Mouse (Mus musculus) brown adipose tissue, adult 24 weeks (tissue): ENCODE measurements around the gene Nop10. TPM values are rescaled to one million over a fixed set of nuclear protein-coding genes. Genes with fewer than 3 reads are reported as not detected.
A peak's percentile ranks its signal among the peaks of the same experiment; 100 is the strongest.

Source experiments
- H3K27ac ChIP-seq: fragments of 200-500 bp; replicated peaks from 2 replicates; pipeline ENCODE4 v1.5.1; 2012; ENCODE audit warnings: low read depth, mild to moderate bottlenecking, low read length
- H3K4me1 ChIP-seq: fragments of 200-500 bp; 2 replicates; pipeline ENCODE4 v1.6.1; 2012; ENCODE audit warnings: low read length, mixed read lengths; ENCODE audit not compliant: control insufficient read depth, insufficient read depth, insufficient read length
- H3K4me3 ChIP-seq: fragments of 200-500 bp; 2 replicates; pipeline ENCODE4 v1.5.1; 2012; ENCODE audit warnings: low read depth, mild to moderate bottlenecking, low read length, moderate library complexity; ENCODE audit not compliant: insufficient read depth
- polyA plus RNA-seq: library from polyadenylated mRNA; stranded (reverse); fragments of >200 nt; gene quantifications from 2 replicates; pipeline ENCODE4 v1.2.4, GENCODE M21; 2012; ENCODE audit not compliant: missing spikeins, insufficient read depth, insufficient read length

The Nop10 gene
- polyA plus RNA-seq, 1 experiment: 235 TPM

GRCm38 (mm10) chr2:112249780-112250453 lies 11.8 kb upstream of the Nop10 start:
- no peaks in the 10 kb centered on the region for H3K4me1 ChIP-seq
- no peak overlapping the region for H3K27ac ChIP-seq
- no peak overlapping the region for H3K4me3 ChIP-seq

GRCm38 (mm10) chr2:112254675-112255515 lies 6.8 kb upstream of the Nop10 start:
- Histone ChIP-seq H3K4me3 (no peak overlapping the region), H3K27ac (no peak overlapping the region), H3K4me1 (no peaks in the 10 kb centered on the region)

- no peak within 1 kb of the TSS for H3K27ac ChIP-seq
- H3K4me3 ChIP-seq: no peak within 1 kb of the TSS
- no peaks in the 10 kb centered on the region for H3K4me1 ChIP-seq
Measured at GRCm38 (mm10) chr2:112259241-112259962, 2.3 kb upstream of the Nop10 start, which contains the start of gene Nutm1. Nutm1 (minus strand) TSS chr2:112259291.

- Histone ChIP-seq H3K4me3 (peak overlapping the region; percentile 60), H3K4me1 (no peaks in the 10 kb centered on the region), H3K27ac (no peak overlapping the region)
Measured at GRCm38 (mm10) chr2:112262779-112263295, 1.1 kb downstream of the Nop10 start.

GRCm38 (mm10) chr2:112264364-112264763 lies 2.6 kb downstream of the Nop10 start:
- Histone ChIP-seq H3K4me3 (no peak overlapping the region), H3K27ac (no peak overlapping the region), H3K4me1 (no peaks in the 10 kb centered on the region)

GRCm38 (mm10) chr2:112265448-112266241 lies 3.9 kb downstream of the Nop10 start, which contains the start of gene Slc12a6:
Slc12a6 (plus strand) TSS chr2:112265825.
- Histone ChIP-seq H3K4me1 (peaks cover 4% of the 10 kb centered on the region; the same call in 1 of the 2 replicates), H3K27ac (peak within 1 kb of the TSS; percentile 81), H3K4me3 (peak within 1 kb of the TSS; percentile 84)

- peaks cover 5% of the 10 kb centered on the region for H3K4me1 ChIP-seq
- H3K27ac ChIP-seq: peak within 1 kb of the TSS; percentile 81
- peak within 1 kb of the TSS; percentile 84 for H3K4me3 ChIP-seq
Measured at GRCm38 (mm10) chr2:112266242-112266592, 4.5 kb downstream of the Nop10 start, which contains the start of gene Gm21985. Gm21985 (plus strand) TSS chr2:112266314.

GRCm38 (mm10) chr2:112266780-112267179 lies 5.1 kb downstream of the Nop10 start:
- Histone ChIP-seq H3K4me3 (peak overlapping the region; percentile 84), H3K4me1 (peaks cover 7% of the 10 kb centered on the region), H3K27ac (peak overlapping the region; percentile 71)

GRCm38 (mm10) chr2:112267547-112268269 lies 6.0 kb downstream of the Nop10 start:
- Histone ChIP-seq H3K4me3 (peak overlapping the region; percentile 22; the same call in 1 of the 2 replicates), H3K4me1 (peaks cover 7% of the 10 kb centered on the region), H3K27ac (peak overlapping the region; percentile 34; the same call in 1 of the 2 replicates)

- Histone ChIP-seq H3K4me3 (no peak overlapping the region), H3K27ac (no peak overlapping the region), H3K4me1 (peaks cover 7% of the 10 kb centered on the region)
Measured at GRCm38 (mm10) chr2:112270011-112270410, 8.3 kb downstream of the Nop10 start.

- peaks cover 9% of the 10 kb centered on the region for H3K4me1 ChIP-seq
- H3K4me3 ChIP-seq: no peak overlapping the region
- no peak overlapping the region for H3K27ac ChIP-seq
Measured at GRCm38 (mm10) chr2:112272909-112273308, 11.2 kb downstream of the Nop10 start.

- Histone ChIP-seq H3K4me3 (no peak overlapping the region), H3K4me1 (peaks cover 9% of the 10 kb centered on the region), H3K27ac (no peak overlapping the region)
Measured at GRCm38 (mm10) chr2:112273474-112273873, 11.7 kb downstream of the Nop10 start.

- Histone ChIP-seq H3K4me1 (peaks cover 2% of the 10 kb centered on the region; the same call in 1 of the 2 replicates), H3K27ac (no peak overlapping the region), H3K4me3 (no peak overlapping the region)
Measured at GRCm38 (mm10) chr2:112276870-112277269, 15.1 kb downstream of the Nop10 start.

GRCm38 (mm10) chr2:112282846-112283245 lies 21.1 kb downstream of the Nop10 start:
- Histone ChIP-seq H3K4me3 (no peak overlapping the region), H3K27ac (no peak overlapping the region)

More at GRCm38 (mm10) chr2:112282846-112283245, 21.1 kb downstream of the Nop10 start:
- peaks cover 3% of the 10 kb centered on the region for H3K4me1 ChIP-seq
